Mouse (Mus musculus) limb, embryonic 10.5 days (tissue): ENCODE results near the gene St6galnac1. TPM values are rescaled to one million over a fixed set of nuclear protein-coding genes. Genes with fewer than 3 reads are reported as not detected.
"Not testable (repeated sequence)": the region's sequence is repeated elsewhere in the genome, so short reads cannot be mapped to it uniquely, and the experiment has no call there.

ENCODE experiments used
- DNase-seq: peaks from one replicate; pipeline ENCODE4 v3.0.0-alpha.2; 2017; ENCODE audit warnings: low spot score
- H3K27ac ChIP-seq: fragments of 300-500 bp; sonication (generic); 2 replicates; pipeline ENCODE4 v1.5.1; 2016; ENCODE audit warnings: mild to moderate bottlenecking
- H3K27me3 ChIP-seq: fragments of 300-500 bp; sonication (generic); 2 replicates; pipeline ENCODE4 v1.6.1; 2016; ENCODE audit warnings: low read depth, mild to moderate bottlenecking; ENCODE audit not compliant: poor library complexity, severe bottlenecking
- H3K36me3 ChIP-seq: fragments of 300-500 bp; sonication (generic); 2 replicates; pipeline ENCODE4 v1.6.1; 2016; ENCODE audit warnings: mild to moderate bottlenecking, moderate library complexity
- H3K4me1 ChIP-seq: fragments of 300-500 bp; sonication (generic); 2 replicates; pipeline ENCODE4 v1.6.1; 2016
- H3K4me3 ChIP-seq: fragments of 300-500 bp; sonication (generic); 2 replicates; pipeline ENCODE4 v1.5.1; 2016; ENCODE audit warnings: mild to moderate bottlenecking, moderate library complexity
- H3K9me3 ChIP-seq: fragments of 300-500 bp; sonication (generic); replicated peaks from 2 replicates; pipeline ENCODE4 v1.6.1; 2016; ENCODE audit warnings: mild to moderate bottlenecking
- WGBS: fragments of 180-500 bp; shearing (Covaris S2); methylation state at CpG from one replicate; pipeline ENCODE4 v1.1.7; 2016; 5-methylcytosine and 5-hydroxymethylcytosine counted together
- polyA plus RNA-seq: library from polyadenylated mRNA; unstranded; fragments of >200 nt; fragmentation: Nextera tagmentation; extraction: Ambion mirVana; gene quantifications from 2 replicates; pipeline ENCODE4 v1.2.1, GENCODE M21; 2016

The St6galnac1 gene
- polyA plus RNA-seq: not detected in 2 replicates

DNA sequence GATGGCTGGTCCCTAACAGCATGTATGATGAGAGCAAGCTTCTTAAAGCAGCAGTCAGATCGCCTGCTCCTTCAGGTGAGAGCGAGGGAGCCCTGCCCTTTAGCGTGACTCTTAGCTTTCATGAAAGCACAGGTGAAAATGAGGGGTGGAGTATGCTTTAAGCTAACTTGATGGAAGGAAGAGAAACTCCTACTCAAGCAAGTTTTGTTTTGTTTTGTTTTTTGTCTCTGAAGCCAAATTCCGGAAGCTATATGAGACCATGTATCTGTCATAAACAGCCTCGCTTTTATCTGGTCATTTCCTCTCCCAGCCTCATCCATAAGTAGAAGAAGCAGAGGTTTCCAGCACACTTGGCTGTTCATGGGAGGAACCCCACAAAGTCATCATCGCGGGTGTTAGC, at the start of gene St6galnac1:
TSS of gene St6galnac1 (minus strand) at position 101 of the 400 bp plus-strand sequence.
- H3K4me1 ChIP-seq: peaks cover 5% of the 10 kb centered on the region; the same call in 1 of the 2 replicates
- H3K27me3 ChIP-seq: no peaks in the 10 kb centered on the region
- WGBS: 88% methylated on average over 7 of the region's 7 CpGs
- no peaks in the 10 kb centered on the region for H3K9me3 ChIP-seq
- H3K4me3 ChIP-seq: no peak within 1 kb of the TSS
- DNase-seq: no peak
- H3K36me3 ChIP-seq: no peaks in the 10 kb centered on the region
- no peak within 1 kb of the TSS for H3K27ac ChIP-seq

- H3K27me3 ChIP-seq, H3K4me3 ChIP-seq, H3K36me3 ChIP-seq, H3K9me3 ChIP-seq, H3K27ac ChIP-seq, DNase-seq: not testable (repeated sequence)
- 97% methylated on average over 10 of the region's 10 CpGs for WGBS
- peaks cover 60% of the 10 kb centered on the region for H3K4me1 ChIP-seq
These were observed 48.6 kb upstream of the St6galnac1 start for GRCm38 (mm10) chr11:116823885-116824284.

- peaks cover 60% of the 10 kb centered on the region for H3K4me1 ChIP-seq
- peaks cover 4% of the 10 kb centered on the region; the same call in 1 of the 2 replicates for H3K36me3 ChIP-seq
- no peaks in the 10 kb centered on the region for H3K9me3 ChIP-seq
- no peak for DNase-seq
- H3K27me3 ChIP-seq: no peaks in the 10 kb centered on the region
- H3K4me3 ChIP-seq: no peak overlapping the region
- no peak overlapping the region for H3K27ac ChIP-seq
- WGBS: 100% methylated on average over 2 of the region's 2 CpGs
These were observed 47.9 kb upstream of the St6galnac1 start for GRCm38 (mm10) chr11:116823255-116823654.

DNA sequence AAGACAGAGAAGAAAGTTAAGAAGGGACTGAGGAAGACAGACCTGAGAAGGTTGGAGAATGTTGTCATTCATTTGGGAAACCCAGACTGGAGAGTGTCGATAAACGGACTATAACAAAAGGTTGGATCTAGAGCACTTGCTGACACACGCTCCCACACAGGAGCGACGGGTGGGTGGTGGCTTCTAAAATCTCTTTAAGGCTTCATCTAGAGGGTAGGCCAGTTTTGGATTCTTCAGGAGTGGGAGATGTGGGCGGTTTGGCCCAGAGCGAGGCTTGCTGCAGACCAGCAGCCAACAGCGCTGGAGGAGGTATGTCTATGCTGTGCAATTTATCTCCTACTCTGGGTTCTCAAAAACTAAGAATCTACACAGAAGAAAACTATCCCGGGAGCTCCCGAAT, 47.3 kb upstream of the St6galnac1 start:
- H3K27me3 ChIP-seq: no peaks in the 10 kb centered on the region
- 95% methylated on average over 10 of the region's 10 CpGs for WGBS
- peaks cover 54% of the 10 kb centered on the region for H3K4me1 ChIP-seq
- no peak overlapping the region for H3K4me3 ChIP-seq
- H3K27ac ChIP-seq: no peak overlapping the region
- H3K9me3 ChIP-seq: no peaks in the 10 kb centered on the region
- DNase-seq: no peak
- H3K36me3 ChIP-seq: peaks cover 4% of the 10 kb centered on the region; the same call in 1 of the 2 replicates

GRCm38 (mm10) chr11:116822215-116822614, 46.9 kb upstream of the St6galnac1 start:
- H3K4me1 ChIP-seq: peaks cover 51% of the 10 kb centered on the region
- peaks cover 4% of the 10 kb centered on the region; the same call in 1 of the 2 replicates for H3K36me3 ChIP-seq
- DNase-seq: no peak
- H3K9me3 ChIP-seq: no peaks in the 10 kb centered on the region
- 83% methylated on average over 10 of the region's 10 CpGs for WGBS
- no peak overlapping the region for H3K4me3 ChIP-seq
- no peaks in the 10 kb centered on the region for H3K27me3 ChIP-seq
- no peak overlapping the region for H3K27ac ChIP-seq

DNA sequence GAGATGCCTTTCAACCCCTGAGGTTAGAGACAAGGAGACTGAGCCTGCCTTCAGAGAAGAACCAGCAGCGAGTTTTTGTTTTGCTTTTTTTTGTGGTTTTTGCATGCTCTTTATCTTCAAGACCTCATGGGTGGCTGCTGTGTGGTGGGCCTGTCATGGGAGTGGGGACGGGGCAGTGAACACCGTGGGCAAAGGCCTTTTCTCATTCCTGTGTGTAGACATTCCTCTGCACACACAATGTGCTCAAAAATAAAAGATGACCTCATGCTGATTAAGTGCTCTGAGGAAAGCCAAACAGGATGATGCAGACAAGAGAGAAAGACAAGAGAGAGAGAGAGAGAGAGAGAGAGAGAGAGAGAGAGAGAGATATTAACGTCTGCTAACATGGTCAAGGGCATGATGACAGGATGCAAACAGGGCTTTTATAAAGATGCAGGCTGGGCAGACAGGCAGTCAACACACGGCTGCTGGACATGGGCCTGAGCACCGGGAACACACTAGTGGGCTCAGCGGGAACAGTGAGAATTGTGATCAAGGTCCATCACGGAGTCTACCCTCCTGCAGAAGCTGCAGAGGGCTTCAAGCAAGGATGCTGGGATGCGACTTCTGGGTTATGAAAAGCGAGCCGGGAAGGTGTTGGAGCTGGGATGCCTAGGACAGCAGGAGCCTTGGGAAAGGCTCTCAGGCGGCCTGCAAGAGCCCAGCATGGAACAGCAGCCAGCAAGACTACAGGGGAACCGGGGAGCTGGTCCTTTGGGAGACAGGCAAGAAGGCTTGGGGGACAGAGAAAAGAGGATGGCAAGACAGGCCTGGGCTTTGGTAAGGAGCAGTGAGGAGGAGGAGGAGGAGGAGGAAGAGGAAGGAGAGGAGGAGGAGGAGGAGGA, 46.0 kb upstream of the St6galnac1 start:
- Histone ChIP-seq H3K4me1 (peaks cover 49% of the 10 kb centered on the region), H3K4me3 (no peak overlapping the region), H3K27ac (no peak overlapping the region), H3K36me3 (peaks cover 4% of the 10 kb centered on the region; the same call in 1 of the 2 replicates), H3K9me3 (no peaks in the 10 kb centered on the region), H3K27me3 (no peaks in the 10 kb centered on the region)
- DNase-seq: no peak
- WGBS: 80% methylated on average over 13 of the region's 13 CpGs

GRCm38 (mm10) chr11:116819932-116820593, 44.8 kb upstream of the St6galnac1 start:
- Histone ChIP-seq H3K27me3 (no peaks in the 10 kb centered on the region), H3K9me3 (no peaks in the 10 kb centered on the region), H3K27ac (peak overlapping the region; percentile 47), H3K36me3 (peaks cover 4% of the 10 kb centered on the region; the same call in 1 of the 2 replicates), H3K4me1 (peaks cover 50% of the 10 kb centered on the region), H3K4me3 (no peak overlapping the region)
- no peak for DNase-seq
- WGBS: 88% methylated on average over 5 of the region's 5 CpGs

DNA sequence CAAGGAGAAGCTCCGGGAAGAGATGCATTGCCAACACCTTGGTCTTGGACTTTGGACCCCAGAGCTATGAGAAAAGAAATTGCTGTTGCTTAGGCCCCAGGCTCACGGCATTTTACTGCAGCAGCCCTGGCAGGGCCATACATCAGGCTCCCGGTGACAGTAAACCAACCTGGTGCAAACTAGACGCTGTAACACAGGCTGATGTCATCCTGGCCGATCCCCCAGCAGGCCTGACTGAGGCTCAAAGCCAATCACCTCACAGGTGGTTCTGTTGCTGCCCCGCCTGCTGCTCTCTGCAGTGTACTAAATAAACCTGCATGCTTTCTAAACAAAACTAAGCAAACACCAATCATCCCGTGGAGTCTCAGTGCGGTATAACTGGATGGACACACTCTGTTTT, 43.4 kb upstream of the St6galnac1 start:
- peaks cover 4% of the 10 kb centered on the region; the same call in 1 of the 2 replicates for H3K36me3 ChIP-seq
- 47% methylated on average over 8 of the region's 8 CpGs for WGBS
- H3K4me1 ChIP-seq: peaks cover 62% of the 10 kb centered on the region
- H3K9me3 ChIP-seq: no peaks in the 10 kb centered on the region
- H3K4me3 ChIP-seq: no peak overlapping the region
- no peak for DNase-seq
- no peaks in the 10 kb centered on the region for H3K27me3 ChIP-seq
- H3K27ac ChIP-seq: peak overlapping the region; percentile 33; the same call in 1 of the 2 replicates

- 94% methylated on average over 5 of the region's 5 CpGs for WGBS
- no peaks in the 10 kb centered on the region for H3K27me3 ChIP-seq
- DNase-seq: no peak
- H3K27ac ChIP-seq: no peak overlapping the region
- no peaks in the 10 kb centered on the region for H3K36me3 ChIP-seq
- H3K9me3 ChIP-seq: no peaks in the 10 kb centered on the region
- no peak overlapping the region for H3K4me3 ChIP-seq
- H3K4me1 ChIP-seq: peaks cover 73% of the 10 kb centered on the region
These were observed 42.3 kb upstream of the St6galnac1 start for GRCm38 (mm10) chr11:116817567-116817966.

DNA sequence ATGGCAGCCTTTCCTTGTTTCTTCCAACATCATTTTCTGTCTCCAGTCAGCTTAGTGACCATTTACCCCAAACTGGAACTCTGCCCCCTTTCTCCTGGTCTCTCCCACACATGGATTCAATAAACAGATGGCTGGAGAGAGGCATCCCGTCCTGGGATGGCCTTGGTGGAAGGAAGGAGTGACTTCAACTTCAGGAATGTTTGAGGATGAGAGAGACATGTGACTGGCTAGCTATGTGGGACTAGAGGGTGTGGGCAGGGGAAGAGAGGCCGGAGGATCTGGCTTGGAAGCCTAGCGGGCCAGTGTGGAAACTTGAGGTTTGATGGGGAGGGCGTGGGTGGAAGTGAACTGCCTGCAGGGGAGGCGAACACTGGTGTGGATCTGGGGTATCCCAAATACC, 41.5 kb upstream of the St6galnac1 start:
- Histone ChIP-seq H3K27ac (no peak overlapping the region), H3K27me3 (no peaks in the 10 kb centered on the region), H3K9me3 (no peaks in the 10 kb centered on the region), H3K4me3 (no peak overlapping the region), H3K4me1 (peaks cover 79% of the 10 kb centered on the region), H3K36me3 (no peaks in the 10 kb centered on the region)
- no peak for DNase-seq
- 70% methylated on average over 5 of the region's 5 CpGs for WGBS

DNA sequence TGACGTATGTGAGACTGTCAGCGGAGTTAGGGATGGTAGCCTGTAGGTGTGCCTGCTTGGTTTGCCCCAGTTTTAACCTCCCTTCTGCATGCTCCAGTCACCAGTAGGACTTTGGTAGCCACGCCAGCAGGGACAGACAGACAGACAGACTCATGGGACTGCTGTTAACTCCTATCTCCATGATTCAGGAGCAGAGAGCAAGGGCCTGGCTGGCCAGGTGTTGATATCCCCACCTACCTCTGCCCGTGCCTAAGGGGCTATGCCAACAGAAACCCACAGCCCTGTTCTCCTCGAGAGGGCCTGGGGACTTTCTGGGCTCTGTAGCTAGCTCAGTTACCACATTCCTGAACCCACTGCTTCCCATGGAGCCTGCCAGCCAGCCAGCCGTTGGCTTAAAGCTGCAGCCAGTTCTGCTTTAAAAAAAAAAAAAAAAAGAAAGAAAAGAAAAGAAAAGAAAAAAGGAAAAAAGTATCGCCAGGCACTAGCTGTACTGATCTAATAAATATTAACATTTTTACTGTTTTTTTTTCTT, 39.6 kb upstream of the St6galnac1 start:
- peaks cover 86% of the 10 kb centered on the region for H3K4me1 ChIP-seq
- DNase-seq: no peak
- 23% methylated on average over 7 of the region's 7 CpGs for WGBS

GRCm38 (mm10) chr11:116814076-116814883, 39.0 kb upstream of the St6galnac1 start:
- Histone ChIP-seq H3K4me3 (peak overlapping the region; percentile 27), H3K36me3 (no peaks in the 10 kb centered on the region)
- WGBS: 5% methylated on average over 20 of the region's 20 CpGs

More for the DNA sequence above, 39.6 kb upstream of the St6galnac1 start:
- Histone ChIP-seq H3K4me3 (peak overlapping the region; percentile 27; the same call in 1 of the 2 replicates), H3K9me3 (no peaks in the 10 kb centered on the region), H3K27me3 (peaks cover 12% of the 10 kb centered on the region; the same call in 1 of the 2 replicates), H3K36me3 (no peaks in the 10 kb centered on the region), H3K27ac (peak overlapping the region; percentile 86)

More at GRCm38 (mm10) chr11:116814076-116814883, 39.0 kb upstream of the St6galnac1 start:
- DNase-seq: peak; percentile 71
- no peaks in the 10 kb centered on the region for H3K9me3 ChIP-seq
- peak overlapping the region; percentile 86 for H3K27ac ChIP-seq
- H3K4me1 ChIP-seq: peaks cover 88% of the 10 kb centered on the region
- peaks cover 19% of the 10 kb centered on the region for H3K27me3 ChIP-seq
